ENCODE assay signal across 13 mouse cellular contexts in the genomic region with DNA sequence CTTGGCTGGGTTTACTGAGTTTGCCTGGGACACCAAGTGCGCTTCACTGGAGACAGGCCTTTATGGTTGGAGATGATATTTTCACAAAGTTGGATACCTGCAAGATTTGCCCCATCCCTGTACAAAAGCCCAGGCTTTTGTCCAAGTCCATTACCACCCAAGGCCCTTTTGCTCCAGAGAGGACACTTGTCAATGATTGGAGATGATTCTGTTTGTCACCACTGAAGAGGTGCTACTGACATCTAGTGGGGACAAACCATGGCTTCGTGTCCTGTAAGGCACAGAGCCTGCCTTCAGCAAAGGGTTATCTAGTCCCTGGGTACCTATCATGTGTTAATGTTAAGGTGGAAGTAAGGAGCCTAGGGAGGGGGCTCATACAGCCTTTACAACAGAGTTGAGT.
A peak's percentile ranks its signal among the peaks of the same experiment; 100 is the strongest.
DNase-seq lines count a peak whose midpoint lies in the region; ATAC-seq and TF ChIP-seq lines count a peak whose summit lies in the region.
"Had no signal": no experiment of that assay in that cellular context is flagged by ENCODE, and none has a peak within 500 bp of the region (broad histone marks: within the 10 kb centered on the region; RNA-seq: fewer than 3 reads in every experiment).

No protein-coding gene starts in this region.

- TF ChIP-seq CTCF in left cerebral cortex, adult 2 months (IDR thresholded peaks at IDR 0.05): peak; percentile 50

- no peak for DNase-seq in cerebellum, adult 11 months
- no peak for DNase-seq in left cerebral cortex, adult 2 months (ENCODE audit: extremely low spot score in 1 of 2, low spot score in 2 of 2)
- DNase-seq in left cerebral cortex, postnatal 36 days (ENCODE audit: low spot score in 2 of 2): no peak
- DNase-seq in R1 (ENCODE audit: low read depth, low spot score): peak; percentile 4
- DNase-seq in cerebellum, postnatal 25 days: peak; percentile 60 to 74
- no peak for DNase-seq in urinary bladder, postnatal 36 days (ENCODE audit: low spot score in 2 of 2)
- DNase-seq in frontal cortex, postnatal 14 days (ENCODE audit: low spot score in 2 of 2): no peak
- DNase-seq: layer of hippocampus, adult 9-11 months had no signal

- ATAC-seq in cerebellum, adult (ENCODE audit: insufficient number of reproducible peaks, low FRiP score, low TSS enrichment): peak; percentile 69
- ATAC-seq: forebrain, embryonic 14.5 days; intestine, postnatal 0 days; midbrain, embryonic 16.5 days had no signal

- intact Hi-C loops in left cerebral cortex, adult 2 months (cut with DNase I): loop anchor here (10.0 kb wide), 1 partner anchor 492 kb away; no protein-coding TSS in a partner anchor
- intact Hi-C loops in left cerebral cortex, postnatal 36 days (cut with DNase I): no loop called here

- H3K4me3 ChIP-seq in left cerebral cortex, adult 2 months: no peak overlapping the region
- H3K4me3 ChIP-seq: embryonic facial prominence, embryonic 13.5 days had no signal

- no peak overlapping the region for H3K27ac ChIP-seq in left cerebral cortex, adult 2 months
- H3K27ac ChIP-seq: embryonic facial prominence, embryonic 13.5 days had no signal

Comparison
In these comparisons a context has a peak if more than half of its experiments do, and no peak if none do; other contexts are left out.
1. DNase-seq: peak in R1 (single experiment) and cerebellum, postnatal 25 days (2 of 2); none in cerebellum, adult 11 months (single experiment), left cerebral cortex, adult 2 months (0 of 2), left cerebral cortex, postnatal 36 days (0 of 2), urinary bladder, postnatal 36 days (0 of 2) and frontal cortex, postnatal 14 days (0 of 2).